Mouse (Mus musculus) urinary bladder, postnatal 10 days (tissue): Measurements from ENCODE around the gene Asic2.

Experiments used
- DNase-seq: peaks from one replicate; pipeline ENCODE4 v3.0.0; 2022; ENCODE audit warnings: low spot score

Asic2 gene

DNA sequence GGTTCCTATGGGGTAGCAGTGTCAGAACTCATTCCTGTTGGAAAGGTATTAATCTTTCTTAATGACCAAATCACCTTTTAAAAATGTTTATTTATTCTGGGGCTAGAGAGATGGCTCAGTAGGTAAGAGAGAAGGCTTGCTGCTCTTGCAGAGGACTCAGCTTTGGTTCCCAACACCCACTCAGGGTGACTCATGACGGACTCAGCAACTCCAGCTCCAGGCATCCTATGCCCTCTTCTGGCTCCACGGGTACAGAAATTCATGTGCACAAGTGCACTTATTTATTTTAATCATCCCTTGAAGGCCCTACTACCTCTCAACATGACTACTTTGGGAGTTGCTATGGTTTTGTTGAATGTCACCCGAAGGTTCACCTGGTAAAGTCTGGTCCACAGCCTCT, 780.4 kb downstream of the Asic2 start:
- no peak for DNase-seq

DNA sequence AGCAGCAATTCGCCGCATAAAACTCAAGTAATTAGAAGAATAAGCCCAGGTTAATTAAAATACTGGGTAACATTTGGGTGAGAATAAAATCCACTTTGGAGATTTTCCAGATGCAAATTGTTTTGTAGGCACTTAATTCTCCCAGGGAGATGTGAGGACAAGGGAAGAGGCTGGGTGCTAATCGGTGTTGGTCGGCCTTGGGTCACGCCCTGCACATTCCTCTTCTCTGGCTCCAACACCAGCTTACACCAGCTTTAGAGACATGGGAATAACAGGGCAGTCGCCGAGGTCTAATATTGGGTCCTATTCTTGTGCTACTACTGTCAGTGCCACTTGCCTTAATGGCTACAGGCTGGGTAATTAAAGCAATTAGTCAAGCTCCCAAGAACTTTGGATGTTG, 783.5 kb downstream of the Asic2 start:
- no peak for DNase-seq

DNA sequence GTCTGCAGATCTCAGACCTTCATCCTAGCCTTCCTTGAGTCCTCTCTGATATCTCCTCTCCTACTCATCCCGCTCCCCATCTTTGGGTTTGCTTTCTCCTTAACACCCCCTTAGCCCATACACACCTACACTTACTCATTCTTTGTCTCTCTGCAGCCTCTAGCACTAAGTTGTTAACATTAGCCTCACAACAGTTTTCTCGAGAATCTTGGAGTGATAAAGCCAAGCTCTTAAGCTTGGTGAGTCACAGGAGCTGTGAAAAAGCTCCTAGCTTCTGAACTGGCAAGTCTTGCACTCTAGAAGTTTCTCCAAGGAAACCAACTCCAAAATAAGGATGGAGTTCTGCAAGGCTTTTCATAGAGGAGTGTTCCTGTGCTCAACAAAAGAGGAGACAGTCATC, 803.4 kb downstream of the Asic2 start:
- no peak for DNase-seq

DNA sequence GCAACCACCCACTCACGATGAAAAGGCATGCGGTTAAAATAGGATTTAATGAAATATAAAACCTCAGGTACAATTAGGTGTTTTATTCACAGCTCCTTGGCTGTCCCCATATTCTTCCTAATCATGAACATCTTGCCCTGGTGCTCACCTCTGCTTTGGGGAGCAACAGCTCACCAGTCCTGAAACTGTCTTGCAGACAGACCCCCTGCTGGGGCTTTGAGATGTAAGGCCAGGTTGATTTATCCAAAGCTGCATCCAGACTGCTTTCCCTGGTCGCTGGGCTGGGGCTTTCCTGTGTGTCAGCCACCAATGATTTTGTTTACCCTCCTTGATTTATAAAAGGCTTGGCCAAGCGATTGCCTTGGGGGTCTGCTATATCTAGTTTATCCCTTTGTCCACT, 805.2 kb downstream of the Asic2 start:
- DNase-seq, result no peak

DNA sequence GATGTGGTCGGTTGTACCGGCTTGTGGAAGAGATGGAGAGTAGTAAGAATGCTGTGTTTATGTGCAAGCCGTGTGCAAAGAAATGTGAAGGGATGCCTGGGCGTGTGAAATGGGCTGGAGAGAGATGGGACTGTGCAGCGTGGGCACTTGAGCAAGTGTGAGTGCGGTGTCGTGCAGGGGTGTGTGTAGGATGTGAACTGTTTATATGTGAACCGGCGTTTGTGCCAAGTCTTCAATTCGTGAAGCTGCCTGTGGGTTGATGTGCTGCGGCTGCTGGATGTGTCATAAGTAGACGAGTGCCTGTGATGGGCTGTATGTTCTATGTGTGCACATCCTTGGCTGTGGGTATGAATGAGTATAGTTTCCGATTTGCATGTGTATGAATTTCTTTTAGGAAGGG, 814.4 kb downstream of the Asic2 start:
- no peak for DNase-seq

DNA sequence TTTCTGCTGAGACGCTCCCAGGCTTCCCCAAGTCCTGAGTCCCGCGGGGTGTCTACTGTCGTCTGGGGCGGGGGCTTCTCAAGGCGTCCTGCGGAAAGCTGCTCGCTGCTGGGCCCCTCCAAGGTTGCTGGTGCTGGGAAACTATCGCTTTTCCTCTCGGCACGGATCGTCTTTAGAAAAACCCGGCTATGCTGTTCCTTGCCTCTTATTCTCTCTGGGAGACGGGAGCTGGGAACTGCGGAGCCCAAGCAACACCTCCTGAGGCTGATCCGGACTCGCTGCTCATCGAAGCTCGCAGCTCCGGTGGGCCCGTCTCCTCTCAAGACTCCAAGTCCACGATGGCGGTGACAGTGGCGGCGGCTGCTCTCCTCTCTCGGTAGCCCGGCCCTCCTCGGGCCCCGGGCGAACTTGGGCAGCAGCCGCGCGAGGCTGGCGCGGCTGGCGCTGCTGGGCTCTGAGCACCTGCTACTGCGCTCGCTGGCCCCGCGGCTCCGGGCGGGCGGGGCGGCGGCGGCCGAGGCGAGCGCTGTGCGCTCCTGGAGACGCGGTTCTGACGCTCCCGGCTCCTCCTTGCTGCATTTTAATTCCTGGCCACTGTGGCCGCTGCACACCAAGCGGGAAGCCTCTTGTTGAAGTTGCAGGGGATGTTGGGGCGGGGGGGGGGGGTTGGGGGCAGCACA, 815.0 kb downstream of the Asic2 start:
- no peak for DNase-seq

DNA sequence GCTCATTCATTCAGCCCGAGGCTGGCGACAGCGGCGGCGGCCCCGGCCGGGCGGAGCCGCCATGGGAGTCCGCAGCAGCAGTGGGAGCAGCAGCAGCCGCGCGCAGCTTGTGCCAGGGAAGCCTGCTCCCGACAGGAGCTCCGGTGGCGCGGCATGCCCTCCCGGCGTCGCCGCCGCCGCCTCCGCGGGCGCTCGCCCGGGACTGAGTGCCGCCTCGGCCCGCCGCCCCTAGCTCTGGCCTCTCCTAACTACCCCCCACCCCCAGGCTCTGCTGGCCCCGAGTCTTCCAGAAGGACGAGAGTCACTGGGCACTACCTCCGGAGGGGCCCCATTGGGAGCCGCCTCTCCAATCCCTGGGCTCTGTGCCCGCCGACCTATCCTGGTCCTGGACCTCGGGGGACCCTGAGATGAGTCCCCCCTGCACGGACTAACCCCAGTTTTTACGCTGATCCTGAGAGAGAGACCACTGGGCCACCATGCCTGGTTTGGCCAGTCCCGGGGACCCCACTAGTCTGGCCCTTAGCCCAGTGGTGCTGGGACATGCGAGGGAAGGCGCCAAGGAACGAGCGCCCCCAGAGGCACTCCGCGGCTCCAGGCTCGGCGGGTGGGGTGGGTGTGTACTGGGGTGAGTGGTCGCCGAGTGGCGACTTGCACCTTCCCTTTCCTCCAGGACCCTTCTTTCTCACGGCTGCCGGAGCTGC, 815.6 kb downstream of the Asic2 start:
- DNase-seq, result no peak

DNA sequence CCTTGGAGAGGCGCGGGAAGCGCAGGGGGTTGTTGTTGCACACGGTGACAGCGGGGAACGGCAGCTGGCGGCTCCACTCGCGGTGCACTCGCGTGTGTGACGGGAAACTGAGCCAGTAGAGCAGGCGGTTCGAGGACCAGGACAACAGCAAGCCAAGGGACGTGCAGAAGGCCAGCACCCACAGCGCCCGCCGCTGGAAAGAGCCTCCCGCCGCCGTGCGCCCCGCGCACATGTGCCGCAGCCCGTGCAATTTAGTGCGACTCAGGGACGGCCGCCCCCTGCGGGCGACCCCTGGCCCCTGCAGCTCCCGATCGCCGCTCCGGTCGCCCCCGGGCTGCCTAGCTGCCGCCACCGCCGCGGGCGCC, 816.3 kb downstream of the Asic2 start:
- DNase-seq, result no peak

DNA sequence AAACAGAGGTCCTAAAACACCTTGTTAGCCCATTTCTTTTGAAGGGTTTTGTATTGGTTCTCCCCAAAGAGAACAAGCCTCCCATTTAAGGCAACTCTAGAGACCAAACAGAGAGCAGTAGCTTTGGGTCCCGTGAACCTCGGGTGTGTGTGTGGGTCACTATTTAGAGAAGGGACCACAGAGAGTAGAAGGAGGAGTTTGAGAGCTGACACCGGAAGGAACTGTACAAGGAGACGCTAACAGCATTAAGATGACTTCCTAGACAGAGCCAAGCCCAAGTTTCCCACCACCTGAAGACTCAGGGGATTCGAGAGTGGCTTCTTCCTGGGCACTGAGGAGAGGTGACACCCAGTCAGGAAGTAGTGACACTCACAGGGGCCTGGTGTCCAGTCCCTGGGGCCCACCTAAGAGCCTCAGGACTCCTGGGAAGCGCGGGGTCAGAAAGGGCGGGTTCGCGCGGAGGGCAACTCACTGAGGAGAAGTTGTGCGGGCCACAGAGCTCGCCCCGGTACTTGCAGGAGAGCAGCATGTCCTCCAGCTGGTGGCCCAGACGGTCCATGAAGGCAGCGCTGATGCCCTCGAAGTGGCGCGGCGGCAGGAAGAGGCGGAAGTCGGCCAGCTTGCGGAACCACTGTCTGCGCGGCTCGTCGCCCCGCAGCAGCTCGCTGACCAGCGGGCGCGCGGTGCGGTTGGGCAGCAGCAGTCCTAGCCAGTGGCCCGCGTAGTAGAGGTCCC, 816.8 kb downstream of the Asic2 start:
- no peak for DNase-seq

DNA sequence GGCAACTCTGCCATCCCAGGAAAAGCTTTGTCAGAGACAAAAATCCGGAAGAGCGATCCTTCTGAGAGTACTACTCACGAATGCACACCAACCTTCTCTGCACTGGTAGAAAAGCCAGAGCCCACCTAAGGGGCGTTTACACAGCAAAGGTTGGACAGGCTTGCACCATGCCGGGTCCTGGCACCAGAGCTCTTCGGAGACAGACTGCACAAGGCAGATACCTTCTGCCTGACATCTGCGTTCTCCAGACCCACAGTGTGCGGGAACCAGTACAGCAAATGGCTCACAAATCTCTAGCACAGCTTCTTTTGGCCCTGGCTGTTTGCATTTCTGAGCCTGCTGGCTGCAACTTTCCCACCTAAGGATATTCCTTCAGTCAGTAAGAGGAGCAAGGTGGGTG, 817.6 kb downstream of the Asic2 start:
- DNase-seq, result no peak

DNA sequence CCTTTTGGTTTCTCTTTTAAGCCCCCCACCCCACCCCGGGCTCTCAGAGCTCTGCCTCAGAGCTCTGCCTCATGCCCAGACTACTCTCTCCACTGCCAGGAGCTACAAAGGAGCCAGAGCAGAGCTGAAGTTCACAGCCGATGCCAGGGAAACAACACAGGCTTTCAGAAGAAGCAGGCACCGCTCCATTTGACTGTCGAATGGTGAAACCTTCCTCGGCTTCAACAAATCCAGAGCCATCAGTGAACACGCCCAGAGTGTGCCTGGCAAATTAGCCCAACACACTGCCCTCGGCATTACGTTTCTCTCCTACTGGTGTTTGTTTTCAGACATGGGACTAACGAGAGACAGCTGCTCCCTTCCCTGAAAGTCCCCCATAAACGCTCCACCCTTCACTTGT, 819.8 kb downstream of the Asic2 start:
- no peak for DNase-seq

DNA sequence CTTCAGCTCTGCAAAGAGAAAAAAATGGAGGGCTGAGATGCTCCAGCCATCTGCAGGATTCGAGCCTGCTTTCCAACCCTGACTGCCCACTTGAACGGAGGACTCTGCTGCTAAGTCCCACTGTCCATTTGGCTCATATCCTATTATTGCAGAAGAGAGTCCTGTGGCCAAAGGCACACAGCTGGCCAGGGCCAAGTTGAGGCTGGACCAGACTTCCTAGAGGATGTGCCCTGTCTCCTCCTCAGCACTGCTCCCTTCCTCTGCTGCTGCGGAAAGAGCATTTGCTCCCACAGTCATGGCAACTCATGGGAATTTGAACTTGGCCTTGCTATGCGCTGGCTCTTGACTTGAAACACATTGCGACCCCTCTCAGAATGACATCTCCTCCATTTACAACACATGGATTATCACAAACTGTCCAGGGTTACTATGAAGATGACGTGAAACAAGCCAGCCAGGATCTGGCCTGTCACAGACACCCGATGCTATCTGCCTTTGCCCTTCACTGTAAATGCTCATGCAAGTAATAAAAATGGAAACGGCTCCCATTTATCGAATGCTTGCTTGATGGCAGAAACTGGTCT, 821.6 kb downstream of the Asic2 start:
- no peak for DNase-seq

DNA sequence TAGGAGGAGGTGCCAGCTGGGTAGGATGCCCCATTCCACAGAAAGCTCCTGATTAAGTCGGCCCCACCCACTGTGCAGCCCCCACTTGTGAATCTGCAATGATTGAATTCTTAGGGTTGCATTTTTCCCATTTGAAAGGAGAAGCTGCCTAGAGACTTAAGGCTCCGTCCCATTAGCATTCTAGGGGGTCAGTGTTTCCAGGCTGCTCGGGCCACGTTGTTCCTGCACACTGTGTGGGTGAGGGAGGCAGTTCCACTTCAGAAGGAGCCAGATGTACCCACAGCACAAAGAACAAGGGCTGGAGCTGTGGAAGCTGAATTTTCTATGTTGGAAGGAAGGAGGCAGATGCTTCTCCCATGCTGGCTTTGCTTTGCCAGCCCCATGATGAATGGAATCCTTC, 833.1 kb downstream of the Asic2 start:
- no peak for DNase-seq

DNA sequence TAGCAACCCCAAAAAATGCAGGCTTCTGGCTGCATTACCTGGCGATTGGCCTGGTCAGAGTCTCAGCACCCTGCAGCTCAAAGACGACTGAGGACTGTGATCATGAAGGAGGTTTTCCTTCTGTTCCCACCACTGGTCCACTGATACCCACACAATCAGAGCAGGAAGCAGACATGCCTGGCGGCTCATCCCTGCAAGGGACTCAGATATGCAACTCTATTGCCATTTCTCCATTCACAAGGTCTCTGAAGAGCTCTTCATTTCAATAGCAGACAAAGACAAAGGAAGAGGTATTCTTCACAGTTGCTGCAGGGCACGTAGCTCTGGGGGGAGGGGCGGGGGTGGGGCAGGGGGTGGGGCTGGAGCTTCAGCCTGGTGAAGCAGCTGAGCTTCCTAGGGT, 834.3 kb downstream of the Asic2 start:
- DNase-seq, result no peak

DNA sequence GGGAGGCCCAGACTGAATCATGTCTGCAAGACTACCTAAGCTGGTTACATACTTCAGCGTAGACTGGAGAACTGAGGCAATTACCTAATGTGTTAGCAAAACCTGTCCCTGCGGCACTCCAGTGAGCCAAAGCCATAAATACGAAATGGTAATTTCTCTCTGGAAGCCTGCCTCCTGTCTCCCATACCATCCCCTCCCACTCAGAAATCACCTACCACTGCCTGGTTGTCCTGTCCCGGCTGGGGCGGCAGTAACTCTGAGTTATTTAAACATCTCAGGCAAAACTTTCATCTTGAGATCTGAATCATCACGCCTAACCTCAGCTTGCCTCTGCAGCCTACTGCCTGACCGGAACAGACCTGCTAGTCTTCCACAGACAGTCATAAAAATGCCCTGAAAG, 835.6 kb downstream of the Asic2 start:
- no peak for DNase-seq

DNA sequence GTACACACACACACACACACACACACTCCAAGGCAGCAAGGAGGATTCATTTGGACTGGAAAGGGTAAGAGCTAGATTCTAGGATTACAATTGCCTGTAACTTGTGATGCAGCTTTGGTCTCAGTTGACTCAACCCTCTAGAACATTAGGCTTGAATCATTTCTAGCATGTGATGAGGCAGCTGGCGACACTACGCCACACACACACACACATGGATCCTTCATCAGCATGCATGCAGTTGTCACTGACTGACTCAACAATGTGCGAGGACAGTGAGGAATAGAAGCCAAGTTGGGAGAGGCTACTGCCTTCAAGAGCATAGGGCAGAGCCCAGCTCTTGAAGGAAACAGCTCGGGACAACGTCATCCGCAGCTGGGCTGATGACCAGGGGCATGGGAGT, 843.9 kb downstream of the Asic2 start:
- DNase-seq, result no peak

DNA sequence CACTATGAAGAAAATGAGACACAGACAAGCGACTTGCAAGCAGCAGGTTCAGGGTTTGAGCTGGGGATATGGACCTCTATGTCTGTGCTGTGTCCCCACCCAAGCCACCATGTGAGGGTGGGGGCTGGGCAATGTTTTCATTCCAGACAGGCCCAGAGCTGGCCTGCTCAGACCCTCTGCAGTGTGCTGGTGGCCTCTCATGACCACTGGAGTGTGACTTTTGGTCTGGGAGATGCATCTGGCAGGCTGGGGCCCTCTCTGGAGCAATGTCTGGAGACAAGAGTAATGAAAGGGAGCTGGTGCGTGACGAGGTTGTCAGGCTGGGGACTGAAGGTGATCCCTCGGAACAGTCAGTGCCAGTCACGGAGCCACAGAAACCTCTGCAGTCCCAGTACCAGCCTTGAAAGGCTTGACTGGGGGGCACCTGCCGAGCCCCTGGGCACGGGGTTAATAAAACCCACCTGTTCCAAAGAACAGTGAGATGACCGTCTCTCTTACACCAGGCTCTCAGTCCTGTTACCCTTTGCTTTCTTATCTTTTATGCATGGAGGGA, 848.2 kb downstream of the Asic2 start:
- no peak for DNase-seq

DNA sequence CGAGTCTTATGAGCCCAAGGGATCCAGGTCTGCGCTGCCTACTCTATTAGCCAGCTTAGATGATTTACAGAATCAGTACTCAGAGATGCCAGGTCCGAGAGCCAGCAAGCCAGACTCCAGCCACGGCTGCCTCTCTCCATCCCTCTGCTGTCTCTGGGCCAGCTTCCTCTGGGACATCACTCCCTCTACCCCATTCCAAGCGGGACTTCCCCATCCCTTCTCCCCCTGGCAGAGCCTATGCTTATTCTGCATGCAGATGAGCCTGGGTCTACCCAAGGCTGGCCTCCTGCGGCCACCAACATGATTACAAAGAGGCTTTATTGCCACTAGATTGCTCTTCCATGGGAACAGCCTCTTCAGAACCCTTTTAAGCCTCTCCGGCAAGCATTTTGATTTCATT, 850.2 kb downstream of the Asic2 start:
- DNase-seq, result no peak

DNA sequence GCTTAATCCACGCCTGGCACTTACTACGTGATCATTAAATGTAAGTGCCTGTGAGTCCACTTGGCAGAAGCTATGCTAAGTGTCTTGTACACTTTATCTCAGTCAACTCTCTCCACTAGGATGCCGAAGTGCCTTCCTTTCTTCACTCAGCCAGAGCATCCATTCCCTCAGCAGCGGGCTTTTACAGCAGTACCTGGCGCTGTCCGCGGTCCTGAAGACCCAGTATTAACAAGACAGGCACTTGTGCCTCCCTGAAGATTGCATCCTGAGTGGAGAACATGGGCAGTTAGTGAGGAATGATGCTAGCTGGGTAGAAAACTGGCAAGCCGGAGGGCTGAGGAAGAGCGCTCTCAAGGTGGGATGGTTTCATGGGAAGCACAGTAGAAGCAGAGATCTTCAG, 852.6 kb downstream of the Asic2 start:
- DNase-seq, result peak; percentile 30

DNA sequence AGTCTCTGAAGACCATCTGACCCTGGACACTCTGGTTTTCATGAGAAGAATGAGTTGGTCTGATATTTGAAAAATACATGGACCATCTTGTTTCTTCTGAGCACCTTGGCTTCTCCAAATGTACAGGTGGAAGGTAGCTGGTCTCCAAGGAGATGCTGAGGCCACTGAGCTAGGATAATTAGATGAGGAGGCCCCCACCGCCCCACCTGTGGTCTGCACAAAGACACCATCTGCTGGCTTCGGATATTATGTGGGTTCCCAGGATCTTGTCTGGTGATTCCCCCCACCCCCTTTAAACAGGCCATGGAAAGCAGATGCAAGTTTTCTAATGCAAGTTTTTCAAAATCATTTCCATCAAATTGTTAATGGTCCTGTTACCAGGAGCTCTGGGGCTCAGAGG, 856.6 kb downstream of the Asic2 start:
- DNase-seq, result no peak

DNA sequence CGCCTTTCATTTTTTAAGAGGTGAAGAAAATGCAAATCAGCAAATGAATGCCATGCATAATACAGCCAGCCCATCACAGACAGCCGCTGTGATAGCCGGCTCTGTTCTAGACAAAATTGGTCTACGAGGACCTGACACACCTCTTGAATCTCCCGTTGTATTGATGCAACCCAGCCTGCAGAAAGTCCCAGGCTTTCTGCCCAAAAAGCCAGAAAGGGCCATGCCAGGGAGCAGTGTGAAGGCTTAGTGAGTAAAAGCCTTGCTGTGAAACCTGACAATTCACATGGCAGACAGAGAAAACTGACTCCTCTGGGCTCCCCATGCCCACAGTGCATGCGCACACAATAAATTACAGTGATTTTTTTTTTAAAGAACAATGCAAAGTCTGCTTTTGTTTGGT, 858.2 kb downstream of the Asic2 start:
- no peak for DNase-seq

DNA sequence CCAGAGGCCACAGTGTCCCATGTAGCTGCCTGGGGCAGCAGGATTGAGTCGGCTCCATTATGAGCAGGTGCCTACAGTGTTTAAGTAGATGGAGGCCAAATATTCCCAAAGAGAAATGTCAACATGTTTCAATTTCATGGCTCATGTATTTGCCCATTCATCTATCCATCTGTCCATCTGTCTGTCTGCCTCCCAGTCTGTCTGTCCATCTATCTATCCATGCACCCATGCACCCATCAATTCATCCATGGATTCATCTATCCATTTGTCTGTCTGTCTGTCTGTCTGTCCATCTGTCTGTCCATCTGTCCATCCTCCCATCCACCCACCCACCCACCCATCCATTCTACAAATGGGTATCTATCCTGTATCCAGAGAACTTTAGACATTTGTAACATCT, 861.3 kb downstream of the Asic2 start:
- DNase-seq, result no peak

DNA sequence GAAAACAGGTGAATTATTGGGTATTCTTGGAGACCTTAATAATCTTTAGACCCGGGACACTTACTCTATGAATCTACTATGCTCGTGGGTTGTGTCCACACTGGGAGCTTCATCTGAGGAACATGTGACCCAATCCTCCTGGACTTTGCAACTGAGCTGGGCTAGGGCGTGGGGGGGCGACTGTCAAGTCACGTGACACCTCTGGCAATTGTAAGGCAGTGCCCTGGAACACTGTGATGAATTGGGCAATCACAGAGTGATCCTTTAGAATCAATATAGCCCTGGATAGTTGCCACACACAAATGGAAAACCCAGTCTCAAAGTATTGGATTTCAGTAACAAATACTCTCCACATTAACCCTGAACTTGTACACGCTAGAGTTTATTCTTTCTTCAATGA, 867.4 kb downstream of the Asic2 start:
- no peak for DNase-seq
